Mouse (Mus musculus) erythroid progenitor cell, adult 5-6 weeks (primary cell): ENCODE measurements around the gene Arid1b. TPM values are rescaled to one million over a fixed set of nuclear protein-coding genes. Genes with fewer than 3 reads are reported as not detected.

ENCODE experiments used
- ATAC-seq: replicated peaks from 2 replicates; pipeline ENCODE4 v1.8.0; 2016; ENCODE audit warnings: moderate number of reproducible peaks, mild to moderate bottlenecking, moderate TSS enrichment, inconsistent platforms; ENCODE audit not compliant: poor library complexity, low FRiP score, severe bottlenecking
- total RNA-seq, 2 experiments: library from RNA; stranded (forward) in 1 of 2; stranded (reverse) in 1 of 2; fragments of 150-400 nt in 1 of 2; fragments of 186-747, 209-891 nt in 1 of 2; gene quantifications; 2 replicates each; pipeline versions ENCODE4 v1.2.3 to v1.2.4; 2015 to 2017; ENCODE audit warnings: low replicate concordance in 2 of 2

Gene Arid1b
- total RNA-seq, 2 experiments from 2014 or later = 7.2 to 17.2 TPM

- ATAC-seq = no peak
Observed at GRCm38 (mm10) chr17:5132987-5133355, 138.8 kb downstream of the Arid1b start.

- ATAC-seq = no peak
Observed at GRCm38 (mm10) chr17:5133831-5134230, 139.7 kb downstream of the Arid1b start.

- no peak for ATAC-seq
Observed at GRCm38 (mm10) chr17:5134271-5134670, 140.1 kb downstream of the Arid1b start.

GRCm38 (mm10) chr17:5137936-5138335 lies 143.8 kb downstream of the Arid1b start:
- ATAC-seq = no peak

- peak; percentile 54 for ATAC-seq
Observed at GRCm38 (mm10) chr17:5138641-5139205, 144.6 kb downstream of the Arid1b start.

GRCm38 (mm10) chr17:5139553-5139952 lies 145.4 kb downstream of the Arid1b start:
- 0 out of 2 replicates have a peak, but pooled peaks have one; percentile 32 for ATAC-seq

- ATAC-seq = no peak
Observed at GRCm38 (mm10) chr17:5143735-5144439, 149.8 kb downstream of the Arid1b start.

- 0 out of 2 replicates have a peak, but pooled peaks have one; percentile 42 for ATAC-seq
Observed at GRCm38 (mm10) chr17:5150660-5151063, 156.5 kb downstream of the Arid1b start.

GRCm38 (mm10) chr17:5151852-5152251 lies 157.7 kb downstream of the Arid1b start:
- no peak for ATAC-seq

- ATAC-seq = no peak
Observed at GRCm38 (mm10) chr17:5153461-5153860, 159.3 kb downstream of the Arid1b start.

- no peak for ATAC-seq
Observed at GRCm38 (mm10) chr17:5154322-5154721, 160.2 kb downstream of the Arid1b start.

GRCm38 (mm10) chr17:5157609-5158008 lies 163.5 kb downstream of the Arid1b start:
- ATAC-seq = no peak

- ATAC-seq = no peak
Observed at GRCm38 (mm10) chr17:5162525-5162924, 168.4 kb downstream of the Arid1b start.

GRCm38 (mm10) chr17:5163251-5163826 lies 169.2 kb downstream of the Arid1b start:
- ATAC-seq = no peak

- no peak for ATAC-seq
Observed at GRCm38 (mm10) chr17:5164794-5165193, 170.7 kb downstream of the Arid1b start.

GRCm38 (mm10) chr17:5165201-5165825 lies 171.2 kb downstream of the Arid1b start:
- ATAC-seq = no peak

GRCm38 (mm10) chr17:5166175-5166574 lies 172.0 kb downstream of the Arid1b start:
- no peak for ATAC-seq

GRCm38 (mm10) chr17:5168046-5168445 lies 173.9 kb downstream of the Arid1b start:
- ATAC-seq = no peak

GRCm38 (mm10) chr17:5168640-5169039 lies 174.5 kb downstream of the Arid1b start:
- ATAC-seq = no peak

GRCm38 (mm10) chr17:5170321-5170720 lies 176.2 kb downstream of the Arid1b start:
- ATAC-seq = no peak

- ATAC-seq = no peak
Observed at GRCm38 (mm10) chr17:5171467-5171866, 177.3 kb downstream of the Arid1b start.
